Mouse (Mus musculus): Measurements from ENCODE around the gene Smarcb1.

Gene Smarcb1

GRCm38 (mm10) chr10:75921026-75921725, at the start of gene Smarcb1:
Smarcb1 (minus strand) TSS chr10:75921617.
- DNase-seq, result peak; percentile 97

- DNase-seq, result peak; percentile 38
These were observed 33.0 kb upstream of the Smarcb1 start, which contains the start of gene Gm5134 for GRCm38 (mm10) chr10:75954381-75954811. Gm5134 (plus strand) TSS chr10:75954514.

- peak; percentile 63 for DNase-seq
These were observed 30.1 kb upstream of the Smarcb1 start for GRCm38 (mm10) chr10:75951424-75952050.

- peak; percentile 45 for DNase-seq
These were observed 29.4 kb upstream of the Smarcb1 start for GRCm38 (mm10) chr10:75950791-75951210.

- DNase-seq, result no peak
These were observed 27.9 kb upstream of the Smarcb1 start for GRCm38 (mm10) chr10:75949053-75950045.

DNA sequence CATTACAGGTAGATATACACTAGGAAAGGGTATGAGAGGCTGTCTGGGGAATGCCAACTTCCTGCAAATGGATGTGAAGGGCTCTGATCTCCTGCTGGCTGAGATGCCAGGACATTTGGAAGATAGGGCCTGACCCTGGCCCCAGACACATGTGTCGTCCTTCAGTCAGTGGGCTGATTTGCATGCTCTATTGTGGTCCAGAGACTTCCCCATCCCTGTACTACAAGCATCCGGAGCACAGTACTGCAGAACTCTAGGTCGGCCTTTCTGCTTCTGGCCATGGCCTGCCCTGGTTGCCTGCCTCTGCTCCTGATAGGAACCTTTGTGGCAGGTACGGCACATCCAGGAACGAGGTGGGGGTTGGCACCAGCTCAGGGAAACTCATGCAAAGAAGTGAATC, 26.7 kb upstream of the Smarcb1 start:
- no peak for DNase-seq

GRCm38 (mm10) chr10:75945896-75946295, 24.5 kb upstream of the Smarcb1 start:
- DNase-seq, result no peak

GRCm38 (mm10) chr10:75945213-75945612, 23.8 kb upstream of the Smarcb1 start:
- DNase-seq, result no peak

- no peak for DNase-seq
These were observed 22.8 kb upstream of the Smarcb1 start for GRCm38 (mm10) chr10:75944066-75944772.

DNA sequence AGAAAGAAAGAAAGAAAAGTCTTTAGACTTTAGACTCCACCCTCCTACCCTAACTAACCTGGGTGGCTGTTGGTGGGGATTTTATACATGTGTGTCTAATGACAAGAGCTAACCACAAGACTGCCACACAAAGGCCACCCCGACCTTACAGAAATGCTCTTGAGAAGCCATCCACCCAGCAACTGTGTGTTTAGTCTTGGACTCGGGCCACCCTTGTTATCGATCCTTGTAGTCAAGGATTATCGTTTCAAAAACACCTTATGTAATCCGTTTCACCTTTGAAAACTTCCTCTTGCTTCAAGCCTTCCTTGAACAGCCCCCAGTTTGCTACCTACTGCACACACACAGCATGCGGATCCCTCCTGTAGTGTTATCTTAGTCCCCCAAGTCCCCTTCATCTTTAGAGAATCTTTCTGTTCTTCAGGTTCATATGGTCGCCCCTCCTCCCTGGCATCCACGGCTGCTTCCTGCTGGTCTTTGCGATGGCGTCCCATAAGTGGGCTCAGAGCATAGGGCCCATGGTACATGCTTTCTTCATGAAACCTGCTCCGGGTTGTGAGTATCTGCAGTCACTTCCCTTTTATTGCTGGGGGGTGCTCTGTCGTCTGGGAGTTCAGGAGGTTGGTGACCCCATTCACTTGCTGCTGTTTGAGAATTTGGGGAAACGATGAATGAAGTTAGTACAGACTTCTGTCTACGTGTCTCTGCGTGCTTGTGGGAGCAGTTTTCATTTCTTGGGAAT, 21.5 kb upstream of the Smarcb1 start, which contains the start of gene Vpreb3:
TSS of gene Vpreb3 (plus strand) at position 322 of the 742 bp plus-strand sequence.
- no peak for DNase-seq

- DNase-seq, result no peak
These were observed 19.8 kb upstream of the Smarcb1 start for GRCm38 (mm10) chr10:75941042-75941824.

DNA sequence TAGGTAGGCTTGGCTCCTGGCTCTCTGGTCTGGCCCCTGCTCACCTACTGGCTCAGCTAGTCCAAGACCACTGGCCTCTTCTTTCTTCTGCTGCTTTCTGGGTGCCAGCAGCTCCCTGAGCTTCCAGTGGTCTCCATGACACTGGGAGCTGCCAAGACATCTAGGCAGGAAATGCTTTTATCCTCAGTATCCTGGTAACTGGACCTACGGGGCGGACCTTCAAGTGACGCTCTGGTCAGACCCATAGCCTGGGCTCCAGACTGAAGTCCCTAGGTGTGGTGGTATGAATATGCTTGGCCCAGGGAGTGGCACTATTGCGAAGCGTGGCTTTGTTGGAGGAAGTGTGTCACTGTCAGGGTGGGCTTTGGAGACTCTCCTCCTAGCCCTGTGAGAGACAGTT, 19.1 kb upstream of the Smarcb1 start, which contains the start of gene Gm867:
TSS of gene Gm867 (minus strand) at position 153 of the 400 bp plus-strand sequence.
- no peak for DNase-seq

- DNase-seq, result peak; percentile 90
These were observed 18.2 kb upstream of the Smarcb1 start for GRCm38 (mm10) chr10:75939481-75940234.

DNA sequence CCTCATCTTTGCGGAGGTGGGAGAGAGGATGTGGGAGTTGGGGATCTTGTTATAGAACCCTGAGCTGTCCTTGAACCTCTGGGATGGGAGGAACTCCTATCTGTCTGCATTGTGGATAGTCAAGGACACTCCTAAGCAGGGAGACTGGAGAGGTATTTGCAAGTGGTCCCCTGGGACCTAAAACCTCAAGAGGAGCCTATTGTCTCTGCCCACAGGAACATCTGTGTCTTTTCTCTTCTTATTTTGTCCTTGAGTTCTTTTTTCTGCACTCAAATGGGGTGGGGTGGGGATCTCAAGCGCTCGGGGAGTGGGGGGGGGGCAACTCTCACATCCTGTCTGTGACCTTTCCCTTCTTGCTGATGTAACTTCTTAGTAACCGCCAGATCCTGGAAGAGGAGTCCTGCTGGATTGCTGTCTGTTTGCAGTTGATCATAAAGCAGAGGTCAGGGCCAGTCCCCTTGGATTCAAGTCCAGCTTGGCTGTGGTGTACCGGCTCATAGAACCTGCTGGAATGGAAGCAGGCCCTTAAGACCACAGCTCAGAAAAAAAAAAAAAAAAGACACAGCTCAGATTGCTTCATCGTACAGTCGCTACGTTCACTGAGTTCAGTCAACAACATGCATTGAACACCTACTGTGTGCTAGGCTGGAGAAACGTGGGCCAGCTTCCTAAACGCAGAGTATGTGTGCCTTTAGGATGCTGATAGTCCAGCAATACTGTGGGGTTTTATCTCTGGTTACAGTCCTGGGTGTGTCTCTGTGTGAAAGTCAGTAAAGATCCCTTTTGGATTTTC, 16.6 kb upstream of the Smarcb1 start:
- peak; percentile 73 for DNase-seq

- no peak for DNase-seq
These were observed 15.7 kb upstream of the Smarcb1 start for GRCm38 (mm10) chr10:75936909-75937667.

GRCm38 (mm10) chr10:75935680-75936541, 14.5 kb upstream of the Smarcb1 start, which contains the start of gene Mmp11:
Mmp11 (minus strand) TSS chr10:75936496.
- DNase-seq, result peak; percentile 94

- DNase-seq, result no peak
These were observed 13.6 kb upstream of the Smarcb1 start for GRCm38 (mm10) chr10:75934991-75935390.

Measured in liver (tissue).